Mouse (Mus musculus): ENCODE measurements at regions not wholly inside any gene's neighbourhood (a gene's known extent, or its start where the extent isn't known, plus 50 kb on each side); places are given as distances from the start of the nearest gene placed in this dataset.
"Not testable (repeated sequence)": the region's sequence is repeated elsewhere in the genome, so short reads cannot be mapped to it uniquely, and the experiment has no call there.

DNA sequence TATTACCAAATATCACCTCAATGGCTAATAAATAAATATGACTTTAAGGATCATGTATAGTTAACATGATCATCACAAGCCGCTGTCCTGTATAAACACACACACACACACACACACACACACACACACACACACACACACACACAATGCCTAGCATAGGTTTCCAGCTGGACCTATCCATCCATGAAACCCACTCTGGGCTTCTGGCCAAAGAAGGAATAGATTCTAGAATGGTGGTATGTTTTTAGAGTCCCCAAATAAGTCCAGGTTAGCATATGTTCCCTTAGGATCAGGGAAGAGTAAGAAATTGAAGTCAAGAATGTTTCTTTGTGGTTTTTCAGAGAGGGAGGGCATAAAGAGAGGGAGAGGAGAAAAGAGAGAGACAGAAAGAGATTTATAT is 110.6 kb upstream of the Ndn start:
- no peak overlapping the region for H3K4me3 ChIP-seq (ENCODE audit: low read depth, low read length)
- H3K27ac ChIP-seq (ENCODE audit: low read depth, low read length), result no peak overlapping the region
- WGBS (ENCODE audit: insufficient replicate concordance), result 65% methylated on average over 1 of the region's 1 CpGs
- H3K4me1 ChIP-seq (ENCODE audit: control insufficient read depth, insufficient read depth, low read length), result no peaks in the 10 kb centered on the region
- H3K27me3 ChIP-seq (ENCODE audit: control insufficient read depth, insufficient read depth, low read length), result no peaks in the 10 kb centered on the region
- no peak for ATAC-seq (replicated peaks; ENCODE audit: insufficient number of reproducible peaks, low FRiP score, low TSS enrichment)
- H3K36me3 ChIP-seq (ENCODE audit: control insufficient read depth, insufficient read depth, low read length), result no peaks in the 10 kb centered on the region
- no peaks in the 10 kb centered on the region; the same call in 1 of the 2 replicates for H3K9me3 ChIP-seq (replicated peaks; ENCODE audit: control insufficient read depth, low read length)
- no peak overlapping the region for H3K4me2 ChIP-seq
- H3K9ac ChIP-seq (ENCODE audit: low read depth, low read length), result no peak overlapping the region

DNA sequence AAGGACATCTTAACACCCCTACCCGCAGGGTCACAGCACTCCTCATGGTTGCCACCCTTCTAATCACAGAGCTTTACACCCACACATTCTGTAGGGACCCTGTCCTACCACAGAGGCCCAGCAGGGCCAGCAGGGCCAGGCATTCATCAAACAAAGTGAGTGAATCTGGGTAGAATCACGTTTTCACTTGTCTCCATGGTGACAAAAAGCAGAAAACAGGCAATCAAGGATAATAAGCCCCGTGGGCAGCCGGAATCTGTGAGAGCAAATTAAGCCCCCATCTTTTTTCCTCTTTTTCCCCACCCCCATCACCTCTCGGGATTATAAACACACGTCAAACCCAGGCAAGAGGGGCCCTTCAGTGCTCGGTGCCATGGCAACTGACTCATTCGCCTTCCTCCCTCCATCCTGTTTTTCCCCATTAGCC is 84.7 kb upstream of the Ndn start:
- no peak overlapping the region for H3K27ac ChIP-seq (ENCODE audit: low read depth, low read length)
- no peak for ATAC-seq (replicated peaks; ENCODE audit: insufficient number of reproducible peaks, low FRiP score, low TSS enrichment)
- H3K36me3 ChIP-seq (ENCODE audit: control insufficient read depth, insufficient read depth, low read length), result no peaks in the 10 kb centered on the region
- 37% methylated on average over 8 of the region's 8 CpGs for WGBS (ENCODE audit: insufficient replicate concordance)
- H3K27me3 ChIP-seq (ENCODE audit: control insufficient read depth, insufficient read depth, low read length), result no peaks in the 10 kb centered on the region
- H3K4me2 ChIP-seq, result no peak overlapping the region
- no peaks in the 10 kb centered on the region for H3K4me1 ChIP-seq (ENCODE audit: control insufficient read depth, insufficient read depth, low read length)
- no peaks in the 10 kb centered on the region for H3K9me3 ChIP-seq (replicated peaks; ENCODE audit: control insufficient read depth, low read length)
- H3K4me3 ChIP-seq (ENCODE audit: low read depth, low read length), result no peak overlapping the region
- no peak overlapping the region for H3K9ac ChIP-seq (ENCODE audit: low read depth, low read length)

DNA sequence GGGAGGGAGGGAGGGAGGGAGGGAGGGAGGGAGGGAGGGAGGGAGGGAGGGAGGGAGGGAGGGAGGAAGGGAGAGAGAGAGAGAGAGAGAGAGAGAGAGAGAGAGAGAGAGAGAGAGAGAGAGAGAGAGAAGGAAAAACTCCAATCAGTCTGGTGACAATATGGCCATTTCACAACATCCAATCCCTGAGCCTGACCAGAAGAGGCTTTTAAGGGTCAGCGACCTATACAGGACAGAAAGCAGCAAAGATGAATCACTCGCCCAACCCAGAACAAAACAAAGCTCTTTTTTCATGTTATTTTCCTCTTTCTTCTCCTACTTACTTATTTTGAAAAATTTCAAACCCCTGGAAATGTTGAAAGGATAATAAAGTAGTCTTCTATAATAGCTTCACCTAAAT is 84.2 kb upstream of the Ndn start:
- not testable (repeated sequence) for H3K4me1 ChIP-seq (ENCODE audit: control insufficient read depth, insufficient read depth, low read length); H3K36me3 ChIP-seq (ENCODE audit: control insufficient read depth, insufficient read depth, low read length); H3K27ac ChIP-seq (ENCODE audit: low read depth, low read length); H3K4me3 ChIP-seq (ENCODE audit: low read depth, low read length); H3K4me2 ChIP-seq; H3K9ac ChIP-seq (ENCODE audit: low read depth, low read length); ATAC-seq (replicated peaks; ENCODE audit: insufficient number of reproducible peaks, low FRiP score, low TSS enrichment); H3K27me3 ChIP-seq (ENCODE audit: control insufficient read depth, insufficient read depth, low read length); H3K9me3 ChIP-seq (replicated peaks; ENCODE audit: control insufficient read depth, low read length)
- 59% methylated on average over 2 of the region's 2 CpGs for WGBS (ENCODE audit: insufficient replicate concordance)

DNA sequence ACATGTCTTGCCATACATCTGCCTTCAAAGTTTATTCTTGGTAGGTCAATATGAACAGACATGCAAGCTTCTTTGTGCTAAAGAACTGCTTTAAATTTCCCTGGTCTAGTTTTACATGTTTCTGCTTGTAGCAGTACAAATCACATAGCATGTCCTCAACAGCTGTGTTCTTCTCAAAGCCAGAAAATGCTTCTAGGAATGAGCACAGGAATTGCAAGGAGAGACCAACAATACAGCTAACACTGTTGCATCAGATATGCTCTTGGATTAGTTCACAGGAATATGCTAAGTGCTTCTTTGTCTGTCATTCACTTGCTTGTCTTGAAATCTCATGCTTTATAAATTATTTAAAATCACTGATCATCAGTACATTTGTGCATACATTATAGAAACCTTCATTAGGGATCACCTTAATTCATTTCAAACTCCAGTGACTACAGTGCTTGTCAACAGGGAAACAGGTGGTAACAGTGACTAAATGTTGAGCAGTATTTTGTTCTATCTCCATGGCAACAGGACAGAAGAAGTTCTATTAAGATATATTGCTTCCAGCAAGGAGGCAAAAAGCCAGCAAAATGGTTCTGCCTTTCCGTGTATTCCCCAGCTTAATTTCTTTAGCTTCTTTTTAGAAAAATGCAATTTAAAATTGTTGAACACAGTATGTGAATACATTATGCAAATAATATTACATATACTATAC is 77.1 kb upstream of the Ndn start:
- Histone ChIP-seq H3K4me3 (ENCODE audit: low read depth, low read length) (no peak overlapping the region), H3K9ac (ENCODE audit: low read depth, low read length) (no peak overlapping the region), H3K9me3 (replicated peaks; ENCODE audit: control insufficient read depth, low read length) (no peaks in the 10 kb centered on the region), H3K4me2 (no peak overlapping the region), H3K4me1 (ENCODE audit: control insufficient read depth, insufficient read depth, low read length) (no peaks in the 10 kb centered on the region), H3K36me3 (ENCODE audit: control insufficient read depth, insufficient read depth, low read length) (no peaks in the 10 kb centered on the region), H3K27me3 (ENCODE audit: control insufficient read depth, insufficient read depth, low read length) (no peaks in the 10 kb centered on the region), H3K27ac (ENCODE audit: low read depth, low read length) (no peak overlapping the region)
- ATAC-seq (replicated peaks; ENCODE audit: insufficient number of reproducible peaks, low FRiP score, low TSS enrichment), result no peak
- 66% methylated on average over 1 of the region's 1 CpGs for WGBS (ENCODE audit: insufficient replicate concordance)

DNA sequence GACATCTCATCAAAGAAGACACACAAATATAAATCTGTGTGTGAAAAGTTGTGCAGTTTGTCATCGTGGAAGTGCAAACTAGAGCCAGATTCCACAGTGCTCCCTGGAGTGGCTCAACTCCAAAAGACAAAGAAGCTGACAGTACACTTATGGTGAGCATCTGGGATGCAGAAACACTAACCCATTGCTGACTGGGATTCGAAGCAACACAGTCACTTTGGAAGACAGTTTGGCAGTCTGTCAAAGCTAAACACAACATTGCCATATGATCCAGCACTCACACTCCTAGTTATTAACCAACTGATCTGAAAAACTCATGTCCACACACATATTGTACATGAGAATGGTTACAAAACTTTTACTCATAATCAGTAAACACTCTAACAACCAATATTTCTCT is 70.2 kb upstream of the Ndn start:
- no peak overlapping the region for H3K4me2 ChIP-seq
- ATAC-seq (replicated peaks; ENCODE audit: insufficient number of reproducible peaks, low FRiP score, low TSS enrichment), result no peak
- no peak overlapping the region for H3K9ac ChIP-seq (ENCODE audit: low read depth, low read length)
- WGBS (ENCODE audit: insufficient replicate concordance), result 68% methylated on average over 2 of the region's 2 CpGs
- H3K9me3 ChIP-seq (replicated peaks; ENCODE audit: control insufficient read depth, low read length), result no peaks in the 10 kb centered on the region
- H3K27ac ChIP-seq (ENCODE audit: low read depth, low read length), result no peak overlapping the region
- no peaks in the 10 kb centered on the region for H3K27me3 ChIP-seq (ENCODE audit: control insufficient read depth, insufficient read depth, low read length)
- H3K4me3 ChIP-seq (ENCODE audit: low read depth, low read length), result no peak overlapping the region
- no peaks in the 10 kb centered on the region for H3K36me3 ChIP-seq (ENCODE audit: control insufficient read depth, insufficient read depth, low read length)
- H3K4me1 ChIP-seq (ENCODE audit: control insufficient read depth, insufficient read depth, low read length), result no peaks in the 10 kb centered on the region

DNA sequence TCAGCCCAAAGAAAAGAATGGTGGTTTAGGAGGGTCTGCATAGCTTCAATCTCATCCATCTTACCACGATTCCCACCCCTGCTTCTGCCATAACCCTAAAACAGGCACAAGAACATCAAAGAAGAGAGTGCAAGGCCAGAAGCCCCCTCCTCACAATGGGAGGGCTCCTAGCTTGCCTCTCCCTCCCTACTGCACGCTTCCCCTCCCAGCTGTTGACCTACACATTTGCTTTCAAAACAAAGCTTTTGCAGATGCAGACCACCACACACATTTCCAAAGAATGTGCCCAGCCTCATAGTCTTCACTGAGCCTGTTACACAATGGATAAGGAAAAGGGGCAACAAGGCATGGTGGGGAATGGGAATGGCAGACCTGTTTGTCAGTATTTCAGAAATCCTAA is 67.9 kb upstream of the Ndn start:
- no peaks in the 10 kb centered on the region for H3K36me3 ChIP-seq (ENCODE audit: control insufficient read depth, insufficient read depth, low read length)
- no peak overlapping the region for H3K4me3 ChIP-seq (ENCODE audit: low read depth, low read length)
- H3K9me3 ChIP-seq (replicated peaks; ENCODE audit: control insufficient read depth, low read length), result no peaks in the 10 kb centered on the region
- H3K4me2 ChIP-seq, result no peak overlapping the region
- H3K27me3 ChIP-seq (ENCODE audit: control insufficient read depth, insufficient read depth, low read length), result no peaks in the 10 kb centered on the region
- no peak overlapping the region for H3K27ac ChIP-seq (ENCODE audit: low read depth, low read length)
- H3K9ac ChIP-seq (ENCODE audit: low read depth, low read length), result no peak overlapping the region
- no peak for ATAC-seq (replicated peaks; ENCODE audit: insufficient number of reproducible peaks, low FRiP score, low TSS enrichment)
- WGBS (ENCODE audit: insufficient replicate concordance), result 40% methylated on average over 2 of the region's 2 CpGs
- H3K4me1 ChIP-seq (ENCODE audit: control insufficient read depth, insufficient read depth, low read length), result no peaks in the 10 kb centered on the region

DNA sequence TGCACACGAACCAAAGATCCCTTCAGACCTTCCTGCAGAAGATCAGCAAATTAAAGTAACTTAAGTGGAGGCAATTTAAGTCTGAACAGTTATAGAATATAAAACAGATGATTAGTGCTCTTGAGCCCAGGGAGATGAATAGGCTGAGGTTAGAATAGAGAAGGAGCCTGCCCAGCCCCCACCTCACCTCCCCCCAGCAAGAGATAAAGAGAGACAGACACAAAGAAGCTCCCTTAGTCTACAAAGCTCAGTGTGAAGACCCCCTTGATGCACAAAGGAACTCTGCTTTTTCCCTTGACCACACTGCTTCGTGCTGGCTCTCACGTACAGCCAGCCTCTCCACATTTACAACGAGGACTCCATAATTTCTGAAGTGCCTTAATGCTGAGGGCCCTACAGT is 67.3 kb upstream of the Ndn start:
- Histone ChIP-seq H3K4me2 (no peak overlapping the region), H3K36me3 (ENCODE audit: control insufficient read depth, insufficient read depth, low read length) (no peaks in the 10 kb centered on the region), H3K27ac (ENCODE audit: low read depth, low read length) (no peak overlapping the region), H3K9me3 (replicated peaks; ENCODE audit: control insufficient read depth, low read length) (no peaks in the 10 kb centered on the region), H3K27me3 (ENCODE audit: control insufficient read depth, insufficient read depth, low read length) (no peaks in the 10 kb centered on the region), H3K4me1 (ENCODE audit: control insufficient read depth, insufficient read depth, low read length) (no peaks in the 10 kb centered on the region), H3K9ac (ENCODE audit: low read depth, low read length) (no peak overlapping the region), H3K4me3 (ENCODE audit: low read depth, low read length) (no peak overlapping the region)
- ATAC-seq (replicated peaks; ENCODE audit: insufficient number of reproducible peaks, low FRiP score, low TSS enrichment), result no peak
- 65% methylated on average over 4 of the region's 4 CpGs for whole genome bisulfite sequencing (ENCODE audit: insufficient replicate concordance)

All from heart, embryonic 11.5 days (tissue).